Mouse (Mus musculus): ENCODE results near the gene Dennd6a. TPM values are rescaled to one million over a fixed set of nuclear protein-coding genes. Genes with fewer than 3 reads are reported as not detected.

Dennd6a gene
- polyA plus RNA-seq, 1 experiment = 8.8 TPM

GRCm38 (mm10) chr14:26639961-26640360, 66.3 kb downstream of the Dennd6a start:
- Histone ChIP-seq H3K27me3 (ENCODE audit: control insufficient read depth, insufficient read depth, low read length) (no peaks in the 10 kb centered on the region), H3K4me1 (ENCODE audit: control insufficient read depth, insufficient read depth, insufficient read length) (peaks cover 3% of the 10 kb centered on the region; the same call in 1 of the 2 replicates), H3K4me3 (ENCODE audit: extremely low read depth, insufficient read depth, insufficient read length) (no peak overlapping the region; the same call in 1 of the 2 replicates), H3K27ac (ENCODE audit: insufficient read depth, low read length) (no peak overlapping the region), H3K36me3 (ENCODE audit: control insufficient read depth, insufficient read depth, low read length) (no peaks in the 10 kb centered on the region)
- WGBS = 49% methylated on average over 2 of the region's 2 CpGs
- no peak for TF ChIP-seq CTCF (IDR thresholded peaks at IDR 0.05; ENCODE audit: extremely low read depth, insufficient read depth, insufficient read length, insufficient replicate concordance)
- no peak for TF ChIP-seq POLR2A (IDR thresholded peaks at IDR 0.05; ENCODE audit: low read depth, low read length)
- DNase-seq (ENCODE audit: low read depth in 1 of 2, low spot score in 2 of 2) = no peak

GRCm38 (mm10) chr14:26643006-26643624, 69.5 kb downstream of the Dennd6a start:
- no peak overlapping the region for H3K27ac ChIP-seq (ENCODE audit: insufficient read depth, low read length)
- H3K27me3 ChIP-seq (ENCODE audit: control insufficient read depth, insufficient read depth, low read length) = no peaks in the 10 kb centered on the region
- WGBS = 61% methylated on average over 3 of the region's 3 CpGs
- DNase-seq (ENCODE audit: low read depth in 1 of 2, low spot score in 2 of 2) = no peak
- no peak overlapping the region for H3K4me3 ChIP-seq (ENCODE audit: extremely low read depth, insufficient read depth, insufficient read length)
- peaks cover 4% of the 10 kb centered on the region; the same call in 1 of the 2 replicates for H3K36me3 ChIP-seq (ENCODE audit: control insufficient read depth, insufficient read depth, low read length)
- no peak for TF ChIP-seq CTCF (IDR thresholded peaks at IDR 0.05; ENCODE audit: extremely low read depth, insufficient read depth, insufficient read length, insufficient replicate concordance)
- H3K4me1 ChIP-seq (ENCODE audit: control insufficient read depth, insufficient read depth, insufficient read length) = no peaks in the 10 kb centered on the region; the same call in 1 of the 2 replicates

- Histone ChIP-seq H3K4me3 (ENCODE audit: extremely low read depth, insufficient read depth, insufficient read length) (no peak overlapping the region), H3K36me3 (ENCODE audit: control insufficient read depth, insufficient read depth, low read length) (peaks cover 5% of the 10 kb centered on the region), H3K27me3 (ENCODE audit: control insufficient read depth, insufficient read depth, low read length) (no peaks in the 10 kb centered on the region), H3K27ac (ENCODE audit: insufficient read depth, low read length) (no peak overlapping the region), H3K4me1 (ENCODE audit: control insufficient read depth, insufficient read depth, insufficient read length) (no peaks in the 10 kb centered on the region; the same call in 1 of the 2 replicates)
- WGBS = 87% methylated on average over 5 of the region's 5 CpGs
- DNase-seq (ENCODE audit: low read depth in 1 of 2, low spot score in 2 of 2) = no peak
- TF ChIP-seq POLR2A (IDR thresholded peaks at IDR 0.05; ENCODE audit: low read depth, low read length) (no peak), CTCF (IDR thresholded peaks at IDR 0.05; ENCODE audit: extremely low read depth, insufficient read depth, insufficient read length, insufficient replicate concordance) (no peak)
Measured at GRCm38 (mm10) chr14:26645989-26646650, 72.5 kb downstream of the Dennd6a start.

GRCm38 (mm10) chr14:26647811-26648210, 74.2 kb downstream of the Dennd6a start:
- peaks cover 7% of the 10 kb centered on the region for H3K36me3 ChIP-seq (ENCODE audit: control insufficient read depth, insufficient read depth, low read length)
- no peaks in the 10 kb centered on the region for H3K27me3 ChIP-seq (ENCODE audit: control insufficient read depth, insufficient read depth, low read length)
- TF ChIP-seq POLR2A (IDR thresholded peaks at IDR 0.05; ENCODE audit: low read depth, low read length) (no peak), CTCF (IDR thresholded peaks at IDR 0.05; ENCODE audit: extremely low read depth, insufficient read depth, insufficient read length, insufficient replicate concordance) (no peak)
- no peak overlapping the region for H3K27ac ChIP-seq (ENCODE audit: insufficient read depth, low read length)
- no peaks in the 10 kb centered on the region; the same call in 1 of the 2 replicates for H3K4me1 ChIP-seq (ENCODE audit: control insufficient read depth, insufficient read depth, insufficient read length)
- no peak overlapping the region for H3K4me3 ChIP-seq (ENCODE audit: extremely low read depth, insufficient read depth, insufficient read length)
- WGBS = 57% methylated on average over 2 of the region's 2 CpGs
- DNase-seq (ENCODE audit: low read depth in 1 of 2, low spot score in 2 of 2) = no peak

- Histone ChIP-seq H3K36me3 (ENCODE audit: control insufficient read depth, insufficient read depth, low read length) (peaks cover 21% of the 10 kb centered on the region), H3K27ac (ENCODE audit: insufficient read depth, low read length) (no peak overlapping the region), H3K27me3 (ENCODE audit: control insufficient read depth, insufficient read depth, low read length) (no peaks in the 10 kb centered on the region), H3K4me1 (ENCODE audit: control insufficient read depth, insufficient read depth, insufficient read length) (no peaks in the 10 kb centered on the region), H3K4me3 (ENCODE audit: extremely low read depth, insufficient read depth, insufficient read length) (no peak overlapping the region)
- TF ChIP-seq CTCF (IDR thresholded peaks at IDR 0.05; ENCODE audit: extremely low read depth, insufficient read depth, insufficient read length, insufficient replicate concordance) = no peak
- DNase-seq (ENCODE audit: low read depth in 1 of 2, low spot score in 2 of 2) = no peak
Measured at GRCm38 (mm10) chr14:26651901-26652300, 78.2 kb downstream of the Dennd6a start.

GRCm38 (mm10) chr14:26658178-26658577, 84.5 kb downstream of the Dennd6a start:
- no peak for DNase-seq (ENCODE audit: low read depth in 1 of 2, low spot score in 2 of 2)
- Histone ChIP-seq H3K4me3 (ENCODE audit: extremely low read depth, insufficient read depth, insufficient read length) (no peak overlapping the region), H3K27me3 (ENCODE audit: control insufficient read depth, insufficient read depth, low read length) (no peaks in the 10 kb centered on the region), H3K4me1 (ENCODE audit: control insufficient read depth, insufficient read depth, insufficient read length) (no peaks in the 10 kb centered on the region), H3K36me3 (ENCODE audit: control insufficient read depth, insufficient read depth, low read length) (peaks cover 19% of the 10 kb centered on the region), H3K27ac (ENCODE audit: insufficient read depth, low read length) (no peak overlapping the region)
- TF ChIP-seq POLR2A (IDR thresholded peaks at IDR 0.05; ENCODE audit: low read depth, low read length) (no peak), CTCF (IDR thresholded peaks at IDR 0.05; ENCODE audit: extremely low read depth, insufficient read depth, insufficient read length, insufficient replicate concordance) (no peak)

GRCm38 (mm10) chr14:26660233-26660632, 86.6 kb downstream of the Dennd6a start:
- no peak for DNase-seq (ENCODE audit: low read depth in 1 of 2, low spot score in 2 of 2)
- Histone ChIP-seq H3K36me3 (ENCODE audit: control insufficient read depth, insufficient read depth, low read length) (peaks cover 14% of the 10 kb centered on the region), H3K27ac (ENCODE audit: insufficient read depth, low read length) (no peak overlapping the region), H3K4me1 (ENCODE audit: control insufficient read depth, insufficient read depth, insufficient read length) (no peaks in the 10 kb centered on the region), H3K27me3 (ENCODE audit: control insufficient read depth, insufficient read depth, low read length) (no peaks in the 10 kb centered on the region), H3K4me3 (ENCODE audit: extremely low read depth, insufficient read depth, insufficient read length) (no peak overlapping the region)
- 92% methylated on average over 1 of the region's 1 CpGs for WGBS
- TF ChIP-seq POLR2A (IDR thresholded peaks at IDR 0.05; ENCODE audit: low read depth, low read length) (no peak), CTCF (IDR thresholded peaks at IDR 0.05; ENCODE audit: extremely low read depth, insufficient read depth, insufficient read length, insufficient replicate concordance) (no peak)

Measured in spleen, adult 2 months (tissue).